Mouse (Mus musculus): ENCODE data around the gene 4930415O20Rik.
"Not testable (repeated sequence)": the region's sequence is repeated elsewhere in the genome, so short reads cannot be mapped to it uniquely, and the experiment has no call there.

The 4930415O20Rik gene

GRCm38 (mm10) chr15:98568256-98569033 lies 2.4 kb upstream of the 4930415O20Rik start:
- DNase-seq (ENCODE audit: low spot score): no peak

GRCm38 (mm10) chr15:98569216-98569615 lies 1.6 kb upstream of the 4930415O20Rik start:
- no peak for DNase-seq (ENCODE audit: low spot score)

- DNase-seq (ENCODE audit: low spot score): no peak
Measured at GRCm38 (mm10) chr15:98569795-98570365, 924 bp upstream of the 4930415O20Rik start.

- no peak for DNase-seq (ENCODE audit: low spot score)
Measured at GRCm38 (mm10) chr15:98573293-98573692, 2.5 kb downstream of the 4930415O20Rik start.

GRCm38 (mm10) chr15:98579310-98579709 lies 8.5 kb downstream of the 4930415O20Rik start:
- no peak for DNase-seq (ENCODE audit: low spot score)

- DNase-seq (ENCODE audit: low spot score): peak; percentile 84
Measured at GRCm38 (mm10) chr15:98579795-98580464, 9.1 kb downstream of the 4930415O20Rik start.

- no peak for DNase-seq (ENCODE audit: low spot score)
Measured at GRCm38 (mm10) chr15:98582410-98582809, 11.6 kb downstream of the 4930415O20Rik start.

- DNase-seq (ENCODE audit: low spot score): no peak
Measured at GRCm38 (mm10) chr15:98582996-98583395, 12.2 kb downstream of the 4930415O20Rik start.

- DNase-seq (ENCODE audit: low spot score): no peak
Measured at GRCm38 (mm10) chr15:98585421-98585820, 14.6 kb downstream of the 4930415O20Rik start.

GRCm38 (mm10) chr15:98586141-98586540 lies 15.3 kb downstream of the 4930415O20Rik start:
- DNase-seq (ENCODE audit: low spot score): not testable (repeated sequence)

- no peak for DNase-seq (ENCODE audit: low spot score)
Measured at GRCm38 (mm10) chr15:98587751-98588150, 16.9 kb downstream of the 4930415O20Rik start.

GRCm38 (mm10) chr15:98589640-98590336 lies 19.0 kb downstream of the 4930415O20Rik start:
- no peak for DNase-seq (ENCODE audit: low spot score)

GRCm38 (mm10) chr15:98591396-98591795 lies 20.6 kb downstream of the 4930415O20Rik start:
- no peak for DNase-seq (ENCODE audit: low spot score)

GRCm38 (mm10) chr15:98594193-98594592 lies 23.4 kb downstream of the 4930415O20Rik start:
- DNase-seq (ENCODE audit: low spot score): no peak

GRCm38 (mm10) chr15:98595049-98595448 lies 24.2 kb downstream of the 4930415O20Rik start:
- no peak for DNase-seq (ENCODE audit: low spot score)

GRCm38 (mm10) chr15:98596609-98597008 lies 25.8 kb downstream of the 4930415O20Rik start:
- no peak for DNase-seq (ENCODE audit: low spot score)

- no peak for DNase-seq (ENCODE audit: low spot score)
Measured at GRCm38 (mm10) chr15:98600036-98600709, 29.4 kb downstream of the 4930415O20Rik start.

- DNase-seq (ENCODE audit: low spot score): no peak
Measured at GRCm38 (mm10) chr15:98601832-98602190, 31.0 kb downstream of the 4930415O20Rik start.

GRCm38 (mm10) chr15:98602191-98602881 lies 31.5 kb downstream of the 4930415O20Rik start:
- no peak for DNase-seq (ENCODE audit: low spot score)

GRCm38 (mm10) chr15:98602921-98603458 lies 32.2 kb downstream of the 4930415O20Rik start:
- DNase-seq (ENCODE audit: low spot score): no peak

GRCm38 (mm10) chr15:98604041-98604575 lies 33.3 kb downstream of the 4930415O20Rik start:
- no peak for DNase-seq (ENCODE audit: low spot score)

All from lung, postnatal 25 days (tissue).